Mouse (Mus musculus) limb, embryonic 12.5 days (tissue): ENCODE data around the gene Ube2c. TPM values are rescaled to one million over a fixed set of nuclear protein-coding genes. Genes with fewer than 3 reads are reported as not detected.
"Not testable (repeated sequence)": the region's sequence is repeated elsewhere in the genome, so short reads cannot be mapped to it uniquely, and the experiment has no call there.

Source experiments
- ATAC-seq: fragments of 200-750 bp; cut with Nextera tagmentation; 2 replicates; pipeline ENCODE4 v1.8.0; 2017; ENCODE audit warnings: low read depth, moderate TSS enrichment; ENCODE audit not compliant: insufficient number of reproducible peaks, insufficient read depth, low FRiP score, low TSS enrichment
- H3K27ac ChIP-seq: fragments of 300-500 bp; sonication (generic); 2 replicates; pipeline ENCODE4 v1.5.1; 2016; ENCODE audit warnings: mild to moderate bottlenecking, moderate library complexity
- H3K27me3 ChIP-seq: fragments of 300-500 bp; sonication (generic); 2 replicates; pipeline ENCODE4 v1.6.1; 2016; ENCODE audit warnings: mild to moderate bottlenecking, moderate library complexity
- H3K36me3 ChIP-seq: fragments of 300-500 bp; sonication (generic); 2 replicates; pipeline ENCODE4 v1.6.1; 2016; ENCODE audit warnings: mild to moderate bottlenecking, moderate library complexity
- H3K4me1 ChIP-seq: fragments of 300-500 bp; sonication (generic); replicated peaks from 2 replicates; pipeline ENCODE4 v1.6.1; 2016
- H3K4me2 ChIP-seq: fragments of 300-500 bp; sonication (generic); 2 replicates; pipeline ENCODE4 v1.6.1; 2016; ENCODE audit warnings: mild to moderate bottlenecking, moderate library complexity
- H3K4me3 ChIP-seq: fragments of 300-500 bp; sonication (generic); replicated peaks from 2 replicates; pipeline ENCODE4 v1.5.1; 2016; ENCODE audit warnings: mild to moderate bottlenecking
- H3K9ac ChIP-seq: fragments of 300-500 bp; sonication (generic); replicated peaks from 2 replicates; pipeline ENCODE4 v1.6.1; 2016; ENCODE audit warnings: mild to moderate bottlenecking, moderate library complexity
- H3K9me3 ChIP-seq: fragments of 300-500 bp; sonication (generic); 2 replicates; pipeline ENCODE4 v1.6.1; 2016; ENCODE audit warnings: mild to moderate bottlenecking, moderate library complexity
- WGBS: fragments of 180-500 bp; shearing (Covaris S2); methylation state at CpG from one replicate; pipeline ENCODE4 v1.1.7; 2016; 5-methylcytosine and 5-hydroxymethylcytosine counted together
- polyA plus RNA-seq: library from polyadenylated mRNA; unstranded; fragments of >200 nt; fragmentation: Nextera tagmentation; extraction: Ambion mirVana; gene quantifications from 2 replicates; pipeline ENCODE4 v1.2.1, GENCODE M21; 2016

Gene Ube2c
- polyA plus RNA-seq, 1 experiment from 2014 or later: 599 TPM

- no peak for ATAC-seq
- no peak overlapping the region for H3K4me2 ChIP-seq
- no peaks in the 10 kb centered on the region for H3K9me3 ChIP-seq
- no peak overlapping the region for H3K4me3 ChIP-seq
- peaks cover 47% of the 10 kb centered on the region for H3K36me3 ChIP-seq
- H3K4me1 ChIP-seq: peaks cover 12% of the 10 kb centered on the region
- H3K9ac ChIP-seq: peak overlapping the region; percentile 44; the same call in 1 of the 2 replicates
- H3K27ac ChIP-seq: no peak overlapping the region
- H3K27me3 ChIP-seq: no peaks in the 10 kb centered on the region
- 78% methylated on average over 4 of the region's 4 CpGs for WGBS
Observed at GRCm38 (mm10) chr2:164788411-164788810, 18.7 kb downstream of the Ube2c start.

DNA sequence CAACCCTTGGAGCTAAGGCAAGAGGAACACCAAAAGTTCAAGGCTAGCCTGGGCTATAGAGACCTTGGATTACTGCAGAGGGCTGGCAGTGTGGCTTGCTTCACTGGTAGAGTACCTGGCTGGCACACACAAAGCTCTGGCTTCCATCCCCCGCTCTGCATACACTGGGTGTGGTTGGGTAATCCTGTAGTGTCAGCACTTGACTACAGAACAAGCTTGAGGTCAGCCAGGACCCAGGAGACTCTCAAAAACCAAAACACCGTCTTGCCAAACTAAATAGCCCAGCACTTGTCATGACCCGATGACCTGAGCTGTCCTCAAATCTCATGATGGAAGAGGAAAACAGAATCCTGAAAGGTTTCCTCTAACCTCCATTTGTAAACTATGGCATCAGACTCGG is 20.8 kb downstream of the Ube2c start:
- Histone ChIP-seq H3K9me3 (no peaks in the 10 kb centered on the region), H3K4me1 (peaks cover 8% of the 10 kb centered on the region), H3K9ac (no peak overlapping the region), H3K27ac (no peak overlapping the region), H3K36me3 (peaks cover 63% of the 10 kb centered on the region), H3K4me2 (no peak overlapping the region), H3K4me3 (no peak overlapping the region), H3K27me3 (no peaks in the 10 kb centered on the region)
- WGBS: 81% methylated on average over 4 of the region's 4 CpGs
- no peak for ATAC-seq

DNA sequence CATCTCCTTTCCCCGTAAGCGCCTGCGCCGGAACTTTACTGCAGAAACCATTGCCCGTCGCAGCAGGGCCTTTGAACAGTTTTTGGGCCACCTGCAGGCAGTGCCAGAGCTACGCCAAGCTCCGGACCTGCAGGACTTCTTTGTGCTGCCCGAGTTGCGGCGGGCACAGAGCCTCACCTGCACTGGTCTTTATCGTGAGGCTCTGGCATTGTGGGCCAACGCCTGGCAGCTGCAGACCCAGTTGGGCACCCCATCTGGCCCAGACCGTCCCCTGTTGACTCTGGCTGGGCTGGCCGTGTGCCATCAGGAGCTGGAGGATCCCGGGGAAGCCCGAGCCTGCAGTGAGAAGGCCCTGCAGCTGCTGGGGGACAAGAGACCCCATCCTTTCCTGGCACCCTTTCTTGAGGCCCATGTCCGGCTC is 22.2 kb downstream of the Ube2c start:
- 92% methylated on average over 18 of the region's 18 CpGs for WGBS
- peaks cover 77% of the 10 kb centered on the region for H3K36me3 ChIP-seq

DNA sequence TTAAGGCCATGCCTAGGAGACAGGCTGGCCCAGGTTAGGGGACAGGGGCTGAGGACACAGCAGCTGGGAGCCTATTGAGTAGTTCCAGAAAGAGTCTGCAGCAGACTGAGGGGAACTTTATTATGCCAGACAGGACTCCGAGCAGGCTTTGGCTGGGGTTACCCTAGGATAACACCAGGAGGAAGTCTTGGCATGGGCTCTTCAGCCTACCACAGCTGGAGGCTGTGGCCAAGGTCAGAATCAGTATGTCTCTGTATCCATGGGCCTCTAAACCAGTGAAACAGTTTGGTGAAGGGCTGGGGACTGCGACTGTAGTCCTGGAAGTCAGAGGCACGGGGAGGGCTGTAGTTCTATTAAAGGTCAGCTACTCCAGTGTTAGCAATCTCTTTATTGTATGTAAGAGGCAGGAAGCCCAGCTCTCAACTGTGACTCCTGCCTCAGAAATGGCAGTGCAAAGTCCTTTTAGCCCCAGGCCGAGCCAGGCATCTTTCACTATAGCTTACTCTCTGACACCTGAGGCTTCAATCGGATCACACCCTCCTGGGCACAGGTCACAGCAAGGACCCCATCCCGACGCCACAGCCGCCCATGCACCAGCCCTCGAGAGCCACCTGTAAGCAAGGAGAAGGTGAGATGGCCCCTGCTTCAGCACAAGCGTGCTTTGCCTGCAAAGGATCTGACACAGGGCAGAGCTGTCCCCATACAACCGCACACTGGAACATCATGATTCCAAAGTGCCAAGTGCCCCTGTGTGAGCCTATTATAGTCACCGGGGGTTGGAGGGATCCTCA is 22.9 kb downstream of the Ube2c start:
- H3K9ac ChIP-seq: no peak overlapping the region
- no peak overlapping the region for H3K4me2 ChIP-seq
- no peaks in the 10 kb centered on the region for H3K4me1 ChIP-seq
- peaks cover 80% of the 10 kb centered on the region for H3K36me3 ChIP-seq
- WGBS: 93% methylated on average over 12 of the region's 12 CpGs
- no peak overlapping the region for H3K27ac ChIP-seq
- ATAC-seq: no peak
- H3K9me3 ChIP-seq: no peaks in the 10 kb centered on the region
- H3K4me3 ChIP-seq: no peak overlapping the region
- no peaks in the 10 kb centered on the region for H3K27me3 ChIP-seq

More for the DNA sequence above, 22.2 kb downstream of the Ube2c start:
- Histone ChIP-seq H3K9ac (no peak overlapping the region), H3K27ac (no peak overlapping the region), H3K4me3 (no peak overlapping the region), H3K27me3 (no peaks in the 10 kb centered on the region), H3K4me2 (no peak overlapping the region), H3K9me3 (no peaks in the 10 kb centered on the region), H3K4me1 (peaks cover 4% of the 10 kb centered on the region)
- no peak for ATAC-seq

GRCm38 (mm10) chr2:164793236-164793635 is 23.5 kb downstream of the Ube2c start:
- Histone ChIP-seq H3K4me1 (no peaks in the 10 kb centered on the region), H3K4me3 (no peak overlapping the region), H3K9ac (no peak overlapping the region), H3K27ac (no peak overlapping the region), H3K36me3 (peaks cover 84% of the 10 kb centered on the region), H3K4me2 (no peak overlapping the region), H3K9me3 (no peaks in the 10 kb centered on the region), H3K27me3 (no peaks in the 10 kb centered on the region)
- ATAC-seq: no peak
- WGBS: 91% methylated on average over 3 of the region's 3 CpGs

- peaks cover 84% of the 10 kb centered on the region for H3K36me3 ChIP-seq
- WGBS: 93% methylated on average over 2 of the region's 2 CpGs
Observed at GRCm38 (mm10) chr2:164793772-164794171, 24.1 kb downstream of the Ube2c start.

GRCm38 (mm10) chr2:164794293-164794692 is 24.6 kb downstream of the Ube2c start:
- Histone ChIP-seq H3K36me3 (peaks cover 85% of the 10 kb centered on the region), H3K27me3 (no peaks in the 10 kb centered on the region), H3K4me2 (no peak overlapping the region), H3K4me1 (no peaks in the 10 kb centered on the region), H3K9ac (no peak overlapping the region), H3K4me3 (no peak overlapping the region), H3K9me3 (no peaks in the 10 kb centered on the region), H3K27ac (no peak overlapping the region)
- WGBS: 39% methylated on average over 5 of the region's 5 CpGs
- peak; percentile 64; the same call in 1 of the 2 replicates for ATAC-seq

More at GRCm38 (mm10) chr2:164793772-164794171, 24.1 kb downstream of the Ube2c start:
- Histone ChIP-seq H3K9me3 (no peaks in the 10 kb centered on the region), H3K4me3 (no peak overlapping the region), H3K9ac (no peak overlapping the region), H3K27me3 (no peaks in the 10 kb centered on the region), H3K4me2 (no peak overlapping the region), H3K4me1 (no peaks in the 10 kb centered on the region), H3K27ac (no peak overlapping the region)
- ATAC-seq: no peak

- Histone ChIP-seq H3K9ac (no peak overlapping the region), H3K4me3 (no peak overlapping the region), H3K4me2 (no peak overlapping the region), H3K4me1 (no peaks in the 10 kb centered on the region), H3K27ac (no peak overlapping the region), H3K9me3 (no peaks in the 10 kb centered on the region), H3K27me3 (no peaks in the 10 kb centered on the region), H3K36me3 (peaks cover 84% of the 10 kb centered on the region)
- no peak for ATAC-seq
- WGBS: 80% methylated on average over 4 of the region's 4 CpGs
Observed at GRCm38 (mm10) chr2:164795868-164796267, 26.2 kb downstream of the Ube2c start.

- H3K36me3 ChIP-seq: peaks cover 76% of the 10 kb centered on the region
- not testable (repeated sequence) for H3K4me2 ChIP-seq, H3K4me1 ChIP-seq, H3K27me3 ChIP-seq, H3K9ac ChIP-seq, H3K4me3 ChIP-seq, H3K27ac ChIP-seq, H3K9me3 ChIP-seq, ATAC-seq
- 70% methylated on average over 6 of the region's 6 CpGs for WGBS
Observed at GRCm38 (mm10) chr2:164798554-164798953, 28.9 kb downstream of the Ube2c start.

- Histone ChIP-seq H3K4me3 (no peak overlapping the region), H3K4me2 (no peak overlapping the region), H3K9me3 (no peaks in the 10 kb centered on the region), H3K36me3 (peaks cover 62% of the 10 kb centered on the region), H3K27me3 (no peaks in the 10 kb centered on the region), H3K9ac (no peak overlapping the region), H3K27ac (no peak overlapping the region), H3K4me1 (peaks cover 13% of the 10 kb centered on the region)
- no peak for ATAC-seq
- 89% methylated on average over 13 of the region's 13 CpGs for WGBS
Observed at GRCm38 (mm10) chr2:164800252-164801004, 30.7 kb downstream of the Ube2c start.

- ATAC-seq: no peak
- Histone ChIP-seq H3K4me3 (peak overlapping the region; percentile 79), H3K36me3 (peaks cover 39% of the 10 kb centered on the region), H3K4me2 (peak overlapping the region; percentile 84), H3K9ac (peak overlapping the region; percentile 81), H3K4me1 (peaks cover 20% of the 10 kb centered on the region), H3K9me3 (no peaks in the 10 kb centered on the region), H3K27me3 (no peaks in the 10 kb centered on the region), H3K27ac (no peak overlapping the region)
- 90% methylated on average over 16 of the region's 16 CpGs for WGBS
Observed at GRCm38 (mm10) chr2:164803201-164803920, 33.7 kb downstream of the Ube2c start.
